Mouse (Mus musculus) testis, adult 2 months (tissue): Measurements from ENCODE around the gene Cisd1.

Experiments used
- CTCF ChIP-seq: fragments of 200-500 bp; IDR thresholded peaks from 2 replicates; pipeline ENCODE4 v1.5.1; 2012; ENCODE audit warnings: low read depth, mild to moderate bottlenecking, inconsistent platforms, low read length, moderate library complexity; ENCODE audit not compliant: control insufficient read depth, insufficient read depth, insufficient replicate concordance
- POLR2A ChIP-seq: fragments of 200-500 bp; IDR thresholded peaks from 2 replicates; pipeline ENCODE4 v1.6.1; 2012; ENCODE audit warnings: low read depth, mild to moderate bottlenecking, inconsistent platforms, low read length, moderate library complexity; ENCODE audit not compliant: control insufficient read depth

DNA sequence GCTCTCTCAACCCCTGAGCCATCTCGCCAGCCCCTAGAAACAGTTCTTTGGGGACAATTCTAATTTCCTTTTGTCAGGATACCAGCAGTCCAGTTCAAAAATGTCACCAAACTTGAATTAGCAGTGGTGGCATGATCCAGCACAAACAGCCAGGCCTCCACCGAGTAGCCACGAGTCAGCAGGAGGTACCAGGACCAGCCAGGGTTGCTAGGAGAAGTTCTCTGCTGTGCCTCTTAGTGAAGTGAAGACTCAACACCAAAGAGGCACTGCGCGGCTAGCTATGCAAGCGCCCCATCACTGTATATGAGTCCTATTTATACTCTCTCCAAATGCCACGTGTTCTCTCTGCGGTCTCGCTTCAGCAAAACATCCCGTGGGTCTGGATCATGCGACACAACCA is 28.7 kb downstream of the Cisd1 start:
- no peak for TF ChIP-seq POLR2A
- TF ChIP-seq CTCF: no peak
